Mouse (Mus musculus) heart, embryonic 10.5 days (tissue): ENCODE data around the gene Chtf18. TPM values are rescaled to one million over a fixed set of nuclear protein-coding genes. Genes with fewer than 3 reads are reported as not detected.
A peak's percentile ranks its signal among the peaks of the same experiment; 100 is the strongest.
"Not testable (repeated sequence)": the region's sequence is repeated elsewhere in the genome, so short reads cannot be mapped to it uniquely, and the experiment has no call there.

Experiments used
- DNase-seq: peaks from one replicate; pipeline ENCODE4 v3.0.0-alpha.2; 2017; ENCODE audit warnings: low spot score
- H3K27ac ChIP-seq: fragments of 300-500 bp; sonication (generic); 2 replicates; pipeline ENCODE4 v1.5.1; 2016; ENCODE audit warnings: mild to moderate bottlenecking
- H3K27me3 ChIP-seq: fragments of 300-500 bp; sonication (generic); 2 replicates; pipeline ENCODE4 v1.6.1; 2016; ENCODE audit warnings: mild to moderate bottlenecking; ENCODE audit not compliant: poor library complexity, insufficient read depth, severe bottlenecking
- H3K36me3 ChIP-seq: fragments of 300-500 bp; sonication (generic); 2 replicates; pipeline ENCODE4 v1.6.1; 2016; ENCODE audit warnings: mild to moderate bottlenecking, moderate library complexity
- H3K4me1 ChIP-seq: fragments of 300-500 bp; sonication (generic); 2 replicates; pipeline ENCODE4 v1.6.1; 2016; ENCODE audit warnings: mild to moderate bottlenecking
- H3K4me3 ChIP-seq: fragments of 300-500 bp; sonication (generic); 2 replicates; pipeline ENCODE4 v1.5.1; 2016; ENCODE audit warnings: mild to moderate bottlenecking, moderate library complexity
- H3K9me3 ChIP-seq: fragments of 300-500 bp; sonication (generic); 2 replicates; pipeline ENCODE4 v1.6.1; 2016; ENCODE audit warnings: mild to moderate bottlenecking, moderate library complexity
- WGBS: fragments of 180-500 bp; shearing (Covaris S2); methylation state at CpG from one replicate; pipeline ENCODE4 v1.1.7; 2016; 5-methylcytosine and 5-hydroxymethylcytosine counted together
- polyA plus RNA-seq: library from polyadenylated mRNA; unstranded; fragments of >200 nt; fragmentation: Nextera tagmentation; extraction: Ambion mirVana; gene quantifications from 2 replicates; pipeline ENCODE4 v1.2.1, GENCODE M21; 2016

Chtf18 gene
- polyA plus RNA-seq, 1 experiment from 2014 or later: 46.4 TPM

DNA sequence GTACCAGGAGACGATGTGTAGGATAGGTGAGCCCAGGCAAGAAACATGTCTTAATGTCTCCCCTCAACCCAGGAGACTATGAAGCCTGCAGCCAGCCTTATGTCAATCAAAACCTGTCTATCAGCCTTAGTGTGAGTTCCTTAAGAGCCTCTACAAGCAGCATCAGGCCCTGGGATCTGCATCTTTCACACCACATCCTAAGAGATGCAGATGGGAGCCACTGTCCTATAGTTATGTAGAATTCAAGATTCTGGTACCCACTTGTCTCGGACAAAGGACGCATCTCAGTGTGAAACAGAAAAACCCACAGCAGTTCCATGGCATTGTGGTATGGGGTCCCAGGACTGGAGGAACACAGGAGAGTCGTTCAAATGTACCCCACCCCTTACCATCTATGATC, 27.9 kb upstream of the Chtf18 start:
- no peak overlapping the region for H3K27ac ChIP-seq

DNA sequence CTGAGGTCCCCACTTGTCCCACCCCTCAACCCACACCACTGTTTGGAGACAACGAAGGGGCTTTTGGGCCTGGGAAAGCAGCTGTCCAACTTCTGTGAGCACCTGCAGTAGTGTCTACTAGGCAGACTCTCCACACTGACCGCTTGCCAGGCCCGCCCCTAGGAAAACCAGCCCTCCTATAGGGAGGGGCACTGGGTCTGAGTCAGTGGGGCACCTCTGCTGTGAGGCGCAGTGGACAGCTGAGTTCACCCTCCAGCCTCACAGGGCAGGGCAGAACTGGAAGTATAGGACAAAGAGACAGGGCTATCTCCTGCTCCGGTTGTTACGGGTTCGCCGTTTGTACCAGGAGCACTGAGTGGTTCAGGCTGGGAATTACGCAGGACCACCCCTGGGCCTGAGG, 27.0 kb upstream of the Chtf18 start, which contains the start of gene Msln:
TSS of gene Msln (minus strand) at position 138 of the 400 bp plus-strand sequence.
- no peak within 1 kb of the TSS for H3K27ac ChIP-seq
- peaks cover 22% of the 10 kb centered on the region for H3K4me1 ChIP-seq
- peaks cover 33% of the 10 kb centered on the region for H3K27me3 ChIP-seq
- H3K4me3 ChIP-seq: no peak within 1 kb of the TSS
- 81% methylated on average over 9 of the region's 9 CpGs for WGBS
- H3K9me3 ChIP-seq: no peaks in the 10 kb centered on the region
- no peak for DNase-seq
- no peaks in the 10 kb centered on the region for H3K36me3 ChIP-seq

More for the DNA sequence above, 27.9 kb upstream of the Chtf18 start:
- Histone ChIP-seq H3K27me3 (peaks cover 24% of the 10 kb centered on the region), H3K4me3 (no peak overlapping the region), H3K9me3 (no peaks in the 10 kb centered on the region), H3K36me3 (no peaks in the 10 kb centered on the region), H3K4me1 (peaks cover 22% of the 10 kb centered on the region)
- WGBS: 76% methylated on average over 4 of the region's 4 CpGs
- no peak for DNase-seq

DNA sequence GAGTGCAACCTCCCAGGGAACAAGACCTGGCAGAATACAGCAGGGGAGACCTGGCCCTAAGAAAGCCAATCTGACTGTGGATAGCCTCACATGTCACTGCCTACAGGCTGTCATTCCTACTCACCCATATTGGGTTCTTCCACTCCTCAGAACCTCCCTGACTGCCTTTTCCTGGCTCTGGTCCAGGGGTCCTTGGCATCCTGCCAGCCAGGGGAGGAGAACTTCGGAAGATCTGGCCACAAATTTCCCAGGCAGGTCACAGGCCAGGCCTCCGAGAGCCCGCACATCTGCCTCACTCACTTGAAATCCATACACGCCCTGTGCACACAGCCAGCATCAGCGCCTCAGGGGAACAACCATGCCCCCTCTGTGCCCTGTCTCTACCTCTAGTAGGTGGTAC, 24.2 kb upstream of the Chtf18 start:
- Histone ChIP-seq H3K27me3 (peaks cover 30% of the 10 kb centered on the region), H3K27ac (no peak overlapping the region), H3K36me3 (no peaks in the 10 kb centered on the region), H3K4me1 (peaks cover 20% of the 10 kb centered on the region), H3K4me3 (no peak overlapping the region), H3K9me3 (no peaks in the 10 kb centered on the region)
- DNase-seq: peak; percentile 78
- 54% methylated on average over 5 of the region's 5 CpGs for WGBS

DNA sequence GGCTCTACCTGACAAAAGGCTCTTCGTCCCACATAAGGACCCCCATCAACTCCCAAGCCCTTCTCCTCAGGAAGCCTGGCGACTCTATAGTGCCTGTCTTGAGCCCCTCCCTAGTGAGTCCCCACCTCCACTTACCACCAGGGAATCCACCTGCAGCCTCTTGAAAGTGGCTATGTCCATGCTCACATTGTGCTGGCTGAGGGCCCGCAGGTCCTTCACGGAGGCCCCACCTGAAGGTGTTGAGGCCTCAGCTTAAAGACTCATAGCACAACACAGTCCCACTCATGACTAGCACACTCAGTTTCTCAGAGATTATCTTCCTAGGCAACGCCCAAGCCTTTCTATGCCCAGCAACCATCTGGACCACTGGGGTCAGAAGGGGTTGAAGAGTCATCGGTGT, 22.1 kb upstream of the Chtf18 start:
- Histone ChIP-seq H3K27ac (no peak overlapping the region), H3K36me3 (no peaks in the 10 kb centered on the region), H3K4me1 (peaks cover 16% of the 10 kb centered on the region), H3K4me3 (no peak overlapping the region), H3K9me3 (no peaks in the 10 kb centered on the region), H3K27me3 (peaks cover 39% of the 10 kb centered on the region)
- WGBS: 71% methylated on average over 6 of the region's 6 CpGs
- DNase-seq: no peak

DNA sequence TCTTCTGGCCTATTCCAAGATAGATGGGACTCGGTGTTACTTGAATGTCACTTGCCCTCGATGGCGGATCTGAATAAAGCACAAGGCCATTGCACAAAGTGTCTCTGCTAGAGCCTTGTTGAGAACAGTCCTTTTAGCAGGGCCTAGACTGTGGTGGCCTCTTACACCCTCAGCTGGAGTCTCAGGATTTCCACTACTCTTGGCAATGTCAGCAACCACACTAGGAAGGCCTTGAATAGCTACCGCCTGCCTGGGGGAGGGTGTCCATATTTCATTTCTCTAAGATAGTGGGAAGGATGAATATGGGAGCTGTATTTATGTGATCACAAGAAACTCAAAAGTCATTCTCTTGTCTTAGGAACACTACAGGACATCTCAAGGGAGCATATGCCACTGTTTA, 21.0 kb upstream of the Chtf18 start:
- Histone ChIP-seq H3K4me3 (no peak overlapping the region), H3K27ac (no peak overlapping the region), H3K27me3 (peaks cover 40% of the 10 kb centered on the region), H3K9me3 (no peaks in the 10 kb centered on the region), H3K36me3 (no peaks in the 10 kb centered on the region), H3K4me1 (peaks cover 16% of the 10 kb centered on the region)
- DNase-seq: no peak
- 82% methylated on average over 4 of the region's 4 CpGs for WGBS

DNA sequence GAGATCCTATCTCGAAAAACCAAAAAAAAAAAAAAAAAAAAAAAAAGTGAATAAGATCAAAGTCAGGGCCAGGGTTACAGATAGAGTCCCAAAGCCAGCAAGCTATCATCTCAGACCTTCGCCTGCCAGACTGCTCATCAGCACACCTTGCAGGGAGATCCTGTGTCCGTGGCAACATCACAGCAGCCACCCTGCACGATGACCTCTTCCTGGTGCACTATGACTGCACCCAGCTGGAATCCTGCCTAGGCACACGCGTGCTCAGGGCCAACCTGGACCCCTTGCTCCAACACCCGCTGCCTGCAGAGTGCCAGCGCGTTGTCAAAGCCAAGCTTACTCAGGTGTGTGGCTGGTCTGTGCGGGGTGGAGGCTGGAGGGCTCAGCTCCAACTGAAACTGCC, 17.1 kb upstream of the Chtf18 start:
- Histone ChIP-seq H3K36me3 (no peaks in the 10 kb centered on the region), H3K27me3 (peaks cover 33% of the 10 kb centered on the region), H3K4me3 (no peak overlapping the region), H3K27ac (no peak overlapping the region), H3K9me3 (no peaks in the 10 kb centered on the region), H3K4me1 (peaks cover 8% of the 10 kb centered on the region)
- no peak for DNase-seq
- 78% methylated on average over 10 of the region's 10 CpGs for WGBS

DNA sequence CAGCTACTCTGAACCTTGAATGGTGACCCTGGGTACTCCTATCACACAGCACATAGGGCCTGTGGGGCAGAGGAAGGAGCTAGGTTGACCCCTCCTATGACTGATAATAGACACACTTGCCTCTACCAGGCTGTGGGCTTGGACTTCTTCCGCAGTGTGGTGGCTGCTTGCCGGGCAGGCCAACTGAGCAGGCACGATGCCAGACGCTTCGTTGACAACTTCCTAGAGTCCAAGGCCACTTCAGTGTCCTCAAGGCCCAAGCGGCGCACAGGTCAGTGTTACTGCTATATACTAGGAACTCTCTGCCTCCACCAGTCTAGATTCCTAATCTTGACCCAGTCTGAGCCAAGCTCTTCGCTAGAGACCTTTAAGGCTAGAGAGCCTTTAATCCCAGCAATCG, 16.6 kb upstream of the Chtf18 start:
- Histone ChIP-seq H3K27ac (no peak overlapping the region), H3K27me3 (peaks cover 35% of the 10 kb centered on the region), H3K36me3 (no peaks in the 10 kb centered on the region), H3K4me3 (no peak overlapping the region), H3K4me1 (peaks cover 8% of the 10 kb centered on the region), H3K9me3 (no peaks in the 10 kb centered on the region)
- WGBS: 89% methylated on average over 9 of the region's 9 CpGs
- no peak for DNase-seq

DNA sequence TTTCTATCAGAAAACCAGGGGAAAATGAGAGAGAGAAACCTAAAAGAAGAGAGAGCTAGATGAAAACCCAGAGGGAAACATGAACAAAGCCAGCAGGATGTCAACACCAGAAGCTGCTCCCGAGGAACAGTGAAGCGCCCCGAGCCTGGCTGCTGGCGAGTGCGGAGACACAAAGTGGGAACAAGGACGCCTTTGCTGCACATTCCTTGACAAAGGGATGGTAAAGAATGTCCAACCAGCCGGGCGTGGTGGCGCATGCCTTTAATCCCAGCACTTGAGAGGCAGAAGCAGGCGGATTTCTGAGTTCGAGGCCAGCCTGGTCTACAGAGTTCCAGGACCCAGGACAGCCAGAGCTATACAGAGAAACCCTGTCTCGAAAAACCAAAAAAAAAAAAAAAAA, 14.3 kb upstream of the Chtf18 start:
- H3K27me3 ChIP-seq: peaks cover 52% of the 10 kb centered on the region
- H3K4me1 ChIP-seq, H3K27ac ChIP-seq, DNase-seq, H3K36me3 ChIP-seq, H3K9me3 ChIP-seq, H3K4me3 ChIP-seq: not testable (repeated sequence)
- 71% methylated on average over 12 of the region's 12 CpGs for WGBS

DNA sequence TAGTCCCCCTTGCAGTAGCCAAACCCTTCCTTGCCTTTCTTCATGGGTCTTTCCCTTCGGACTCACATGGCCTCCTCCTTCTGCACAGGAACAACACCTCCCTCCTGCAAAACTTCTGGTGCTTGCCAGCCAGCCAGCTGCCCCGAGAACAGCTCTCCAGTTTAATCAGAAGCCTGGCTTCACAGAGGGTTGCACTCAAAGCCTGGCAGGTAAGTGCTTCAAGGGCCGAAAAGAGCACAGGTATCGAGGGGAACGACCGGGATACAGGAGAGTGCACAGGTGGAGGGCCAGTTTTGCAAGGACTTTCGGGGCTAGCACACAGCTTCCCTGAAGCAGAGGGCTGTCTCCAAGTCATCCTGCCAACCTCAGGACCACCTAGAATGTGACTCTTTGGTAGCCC, 11.6 kb upstream of the Chtf18 start:
- Histone ChIP-seq H3K4me1 (no peaks in the 10 kb centered on the region), H3K27ac (no peak overlapping the region), H3K9me3 (no peaks in the 10 kb centered on the region), H3K4me3 (no peak overlapping the region), H3K36me3 (no peaks in the 10 kb centered on the region), H3K27me3 (peaks cover 51% of the 10 kb centered on the region)
- no peak for DNase-seq
- 70% methylated on average over 7 of the region's 7 CpGs for WGBS

DNA sequence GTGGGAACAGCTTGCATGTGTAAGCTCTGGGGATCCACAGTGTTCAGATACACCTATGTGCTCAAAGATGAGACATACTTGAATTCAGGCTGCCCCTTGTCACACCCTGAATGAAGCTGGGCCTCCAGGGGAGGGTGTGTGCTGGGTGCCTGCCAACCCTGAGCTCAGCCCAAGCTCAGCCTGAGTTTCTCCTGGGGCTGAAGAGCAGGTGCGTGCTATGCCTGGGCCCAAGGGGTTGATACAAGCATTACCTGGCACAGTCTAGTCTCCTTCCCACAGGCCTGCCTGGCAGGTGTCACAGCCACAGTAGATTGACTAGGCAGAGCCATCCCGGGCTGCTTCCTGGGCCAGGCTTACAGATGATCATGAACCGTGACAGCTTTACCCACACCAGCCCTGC, 8.5 kb upstream of the Chtf18 start, which contains the start of gene Mslnl:
TSS of gene Mslnl (plus strand) at position 298 of the 400 bp plus-strand sequence.
- H3K9me3 ChIP-seq: no peaks in the 10 kb centered on the region
- H3K27me3 ChIP-seq: peaks cover 35% of the 10 kb centered on the region
- WGBS: 76% methylated on average over 3 of the region's 3 CpGs
- H3K27ac ChIP-seq: no peak within 1 kb of the TSS
- DNase-seq: no peak
- H3K4me3 ChIP-seq: no peak within 1 kb of the TSS
- H3K36me3 ChIP-seq: peaks cover 8% of the 10 kb centered on the region
- H3K4me1 ChIP-seq: peaks cover 12% of the 10 kb centered on the region; the same call in 1 of the 2 replicates

DNA sequence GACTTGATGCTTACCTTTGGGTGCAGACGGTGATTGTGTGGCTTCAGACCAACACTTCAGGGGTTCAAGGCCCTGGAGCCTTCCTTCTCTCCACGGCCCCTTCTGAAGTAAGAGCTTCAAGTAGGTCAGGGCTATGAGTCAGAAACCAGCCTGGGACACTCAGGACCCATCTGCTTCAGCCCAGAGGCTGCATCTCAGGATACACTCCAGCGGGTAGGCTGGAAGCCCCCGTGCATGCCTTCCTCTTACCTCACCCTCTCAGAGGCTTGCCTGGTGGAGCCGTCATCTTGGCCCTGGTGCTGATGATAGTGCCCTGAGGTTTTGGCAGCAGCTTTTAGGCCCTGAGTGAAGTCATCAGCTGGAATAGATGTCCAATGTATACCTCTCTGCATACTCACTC, 8.0 kb upstream of the Chtf18 start:
- Histone ChIP-seq H3K4me1 (peaks cover 12% of the 10 kb centered on the region; the same call in 1 of the 2 replicates), H3K27ac (no peak overlapping the region), H3K27me3 (peaks cover 35% of the 10 kb centered on the region), H3K9me3 (no peaks in the 10 kb centered on the region), H3K4me3 (no peak overlapping the region), H3K36me3 (peaks cover 13% of the 10 kb centered on the region)
- 77% methylated on average over 5 of the region's 5 CpGs for WGBS
- DNase-seq: no peak

DNA sequence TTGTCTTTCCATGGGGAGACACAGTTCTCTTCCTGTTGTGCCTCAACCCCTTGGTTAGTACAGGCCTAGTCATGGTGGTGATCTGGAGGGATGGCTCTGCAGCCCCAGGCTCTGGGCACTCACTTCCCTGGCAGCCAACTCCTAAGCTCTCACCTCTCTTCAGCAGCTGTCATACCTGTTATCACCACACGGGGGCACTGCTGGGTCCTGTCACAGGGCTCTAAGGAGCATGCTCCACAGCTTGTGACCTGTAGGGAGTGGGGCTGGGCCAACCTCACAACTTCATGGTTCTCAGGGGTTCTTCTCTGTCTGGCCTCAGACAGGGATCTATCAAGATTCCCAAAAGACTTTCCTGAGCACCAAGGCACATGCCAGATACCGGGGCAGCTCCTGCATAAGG, 4.9 kb upstream of the Chtf18 start:
- no peaks in the 10 kb centered on the region for H3K9me3 ChIP-seq
- peak; percentile 93 for DNase-seq
- peaks cover 18% of the 10 kb centered on the region for H3K27me3 ChIP-seq
- peaks cover 23% of the 10 kb centered on the region for H3K4me1 ChIP-seq
- H3K36me3 ChIP-seq: peaks cover 20% of the 10 kb centered on the region
- WGBS: 16% methylated on average over 2 of the region's 2 CpGs
- H3K4me3 ChIP-seq: no peak overlapping the region
- H3K27ac ChIP-seq: no peak overlapping the region

DNA sequence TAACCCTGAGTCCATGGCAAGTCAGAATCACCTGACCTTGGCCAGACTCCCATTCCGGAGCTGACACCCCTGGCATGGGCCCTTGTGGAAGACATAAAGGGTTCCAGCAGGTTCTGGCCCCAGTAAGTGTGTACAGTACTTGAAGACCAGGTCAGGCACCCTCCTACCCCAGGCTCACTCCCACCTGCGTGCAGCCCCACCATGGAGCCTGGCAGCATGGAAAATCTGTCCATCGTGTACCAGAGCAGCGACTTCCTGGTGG, 721 bp upstream of the Chtf18 start:
- Histone ChIP-seq H3K9me3 (no peaks in the 10 kb centered on the region), H3K4me1 (peaks cover 34% of the 10 kb centered on the region), H3K36me3 (peaks cover 35% of the 10 kb centered on the region), H3K27ac (peak overlapping the region; percentile 88), H3K4me3 (peak overlapping the region; percentile 74), H3K27me3 (no peaks in the 10 kb centered on the region)
- no peak for DNase-seq
- 22% methylated on average over 4 of the region's 4 CpGs for WGBS

DNA sequence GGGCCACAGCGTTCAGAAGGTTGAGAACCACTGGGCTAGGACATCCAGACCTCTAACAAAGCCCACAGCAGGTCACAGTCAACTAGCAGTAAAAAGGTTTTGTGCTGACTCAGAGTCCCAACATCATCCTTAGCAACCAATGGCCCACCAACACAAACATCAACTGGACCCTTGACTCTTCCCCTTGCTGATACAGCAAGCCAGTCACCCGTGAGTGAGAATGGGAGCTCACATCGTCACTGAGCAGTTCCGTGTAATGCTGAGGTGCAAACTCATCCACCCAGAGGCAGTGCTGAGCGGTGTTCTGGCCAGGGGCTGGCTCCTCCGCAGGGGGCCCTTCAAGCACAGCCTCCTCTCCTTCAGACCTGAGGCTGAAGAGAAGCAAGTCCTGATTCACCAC, 2.0 kb downstream of the Chtf18 start:
- WGBS: 81% methylated on average over 6 of the region's 6 CpGs

More for the DNA sequence above, 2.0 kb downstream of the Chtf18 start:
- Histone ChIP-seq H3K9me3 (no peaks in the 10 kb centered on the region), H3K4me3 (no peak overlapping the region), H3K27me3 (no peaks in the 10 kb centered on the region), H3K4me1 (peaks cover 22% of the 10 kb centered on the region), H3K27ac (no peak overlapping the region), H3K36me3 (peaks cover 50% of the 10 kb centered on the region)
- DNase-seq: no peak
